Mouse (Mus musculus): Measurements from ENCODE around the gene Thrb. TPM values are rescaled to one million over a fixed set of nuclear protein-coding genes. Genes with fewer than 3 reads are reported as not detected.

Thrb gene
- polyA plus RNA-seq, 1 experiment from 2014 or later: 0.74 TPM

- Histone ChIP-seq H3K4me1 (no peaks in the 10 kb centered on the region), H3K27me3 (ENCODE audit: poor library complexity, severe bottlenecking) (no peaks in the 10 kb centered on the region), H3K9me3 (no peaks in the 10 kb centered on the region), H3K27ac (no peak overlapping the region), H3K36me3 (replicated peaks) (no peaks in the 10 kb centered on the region), H3K4me3 (no peak overlapping the region)
- WGBS: 89% methylated on average over 2 of the region's 2 CpGs
- no peak for DNase-seq (ENCODE audit: extremely low spot score, low spot score)
Measured at GRCm38 (mm10) chr14:17818086-17818485, 158.0 kb downstream of the Thrb start.

GRCm38 (mm10) chr14:17822754-17823153 lies 162.7 kb downstream of the Thrb start:
- WGBS: 87% methylated on average over 7 of the region's 7 CpGs
- no peak overlapping the region for H3K27ac ChIP-seq
- no peaks in the 10 kb centered on the region for H3K4me1 ChIP-seq
- H3K36me3 ChIP-seq (replicated peaks): no peaks in the 10 kb centered on the region
- H3K4me3 ChIP-seq: no peak overlapping the region
- H3K9me3 ChIP-seq: no peaks in the 10 kb centered on the region
- no peak for DNase-seq (ENCODE audit: extremely low spot score, low spot score)
- no peaks in the 10 kb centered on the region for H3K27me3 ChIP-seq (ENCODE audit: poor library complexity, severe bottlenecking)

DNA sequence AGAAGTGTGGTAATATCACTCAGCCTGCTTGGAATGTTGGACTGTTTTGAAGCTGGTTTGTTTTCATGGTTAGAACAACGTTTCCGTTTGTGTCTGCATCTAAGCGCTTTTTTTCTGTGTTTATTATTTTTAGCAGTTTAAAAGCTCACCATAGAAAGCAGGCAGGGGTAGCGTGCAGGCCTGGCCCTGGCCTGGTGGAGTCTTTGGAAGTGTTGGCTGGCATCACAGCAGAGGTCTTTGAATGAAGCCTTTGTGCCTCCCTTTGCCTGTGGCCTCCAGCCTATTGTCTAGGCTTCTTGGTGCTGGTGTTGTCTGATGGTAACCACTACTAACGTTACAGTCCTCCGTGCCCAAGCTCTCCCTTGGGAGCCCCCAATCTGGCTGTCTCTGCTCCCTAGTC lies 167.3 kb downstream of the Thrb start:
- H3K27me3 ChIP-seq (ENCODE audit: poor library complexity, severe bottlenecking): no peaks in the 10 kb centered on the region
- 71% methylated on average over 6 of the region's 6 CpGs for WGBS
- no peak overlapping the region for H3K4me3 ChIP-seq
- no peak for DNase-seq (ENCODE audit: extremely low spot score, low spot score)
- H3K4me1 ChIP-seq: no peaks in the 10 kb centered on the region
- H3K27ac ChIP-seq: no peak overlapping the region
- H3K36me3 ChIP-seq (replicated peaks): no peaks in the 10 kb centered on the region
- no peaks in the 10 kb centered on the region for H3K9me3 ChIP-seq

DNA sequence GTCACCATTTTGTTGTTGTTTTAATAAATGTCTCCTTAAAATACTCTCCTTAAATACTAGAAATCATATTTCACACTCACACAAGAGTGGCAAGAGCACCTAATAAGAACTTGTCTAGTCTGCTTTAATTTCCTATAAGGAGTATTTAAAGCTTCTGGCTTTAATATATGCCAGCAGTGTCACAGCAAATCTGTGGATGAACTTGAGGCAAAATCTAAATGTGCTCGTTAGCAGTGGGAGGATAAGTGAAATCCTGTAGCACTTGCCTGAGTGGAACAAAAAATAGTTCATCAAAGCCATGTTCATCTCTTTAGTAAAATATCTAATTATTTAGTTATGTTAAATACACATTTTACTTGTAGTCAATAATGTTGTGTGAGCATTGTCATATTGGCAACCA lies 175.7 kb downstream of the Thrb start:
- no peak for DNase-seq (ENCODE audit: extremely low spot score, low spot score)
- no peaks in the 10 kb centered on the region for H3K36me3 ChIP-seq (replicated peaks)
- H3K9me3 ChIP-seq: no peaks in the 10 kb centered on the region
- no peak overlapping the region for H3K27ac ChIP-seq
- WGBS: 79% methylated on average over 1 of the region's 1 CpGs
- H3K27me3 ChIP-seq (ENCODE audit: poor library complexity, severe bottlenecking): no peaks in the 10 kb centered on the region
- no peak overlapping the region for H3K4me3 ChIP-seq
- H3K4me1 ChIP-seq: no peaks in the 10 kb centered on the region

DNA sequence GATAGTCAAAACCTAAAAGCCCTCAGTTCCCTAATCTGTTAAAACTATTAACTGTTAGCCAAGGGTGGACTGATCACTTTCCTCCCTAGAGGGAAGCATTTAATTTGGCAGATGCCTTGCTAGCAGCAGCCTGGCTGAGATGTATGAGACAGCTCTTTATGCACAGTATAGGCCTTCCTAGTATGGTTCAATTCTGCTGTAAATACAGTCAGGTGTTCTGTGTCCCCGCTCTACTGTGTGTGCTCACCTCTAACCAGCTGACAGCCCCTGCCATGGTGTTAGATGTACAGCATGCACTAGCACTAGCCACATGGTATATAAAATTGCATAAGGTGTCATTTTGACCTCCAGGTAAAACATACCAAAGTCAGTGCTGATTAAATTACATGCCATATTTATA lies 176.7 kb downstream of the Thrb start:
- WGBS: 94% methylated on average over 1 of the region's 1 CpGs
- no peak overlapping the region for H3K27ac ChIP-seq
- no peak for DNase-seq (ENCODE audit: extremely low spot score, low spot score)
- no peaks in the 10 kb centered on the region for H3K36me3 ChIP-seq (replicated peaks)
- no peak overlapping the region for H3K4me3 ChIP-seq
- no peaks in the 10 kb centered on the region for H3K27me3 ChIP-seq (ENCODE audit: poor library complexity, severe bottlenecking)
- no peaks in the 10 kb centered on the region for H3K9me3 ChIP-seq
- H3K4me1 ChIP-seq: no peaks in the 10 kb centered on the region

GRCm38 (mm10) chr14:17845003-17845697 lies 185.1 kb downstream of the Thrb start:
- H3K27me3 ChIP-seq (ENCODE audit: poor library complexity, severe bottlenecking): no peaks in the 10 kb centered on the region
- H3K4me1 ChIP-seq: no peaks in the 10 kb centered on the region
- no peaks in the 10 kb centered on the region for H3K36me3 ChIP-seq (replicated peaks)
- no peak overlapping the region for H3K27ac ChIP-seq
- DNase-seq (ENCODE audit: extremely low spot score, low spot score): no peak
- no peaks in the 10 kb centered on the region for H3K9me3 ChIP-seq
- 86% methylated on average over 5 of the region's 5 CpGs for WGBS
- H3K4me3 ChIP-seq: no peak overlapping the region

DNA sequence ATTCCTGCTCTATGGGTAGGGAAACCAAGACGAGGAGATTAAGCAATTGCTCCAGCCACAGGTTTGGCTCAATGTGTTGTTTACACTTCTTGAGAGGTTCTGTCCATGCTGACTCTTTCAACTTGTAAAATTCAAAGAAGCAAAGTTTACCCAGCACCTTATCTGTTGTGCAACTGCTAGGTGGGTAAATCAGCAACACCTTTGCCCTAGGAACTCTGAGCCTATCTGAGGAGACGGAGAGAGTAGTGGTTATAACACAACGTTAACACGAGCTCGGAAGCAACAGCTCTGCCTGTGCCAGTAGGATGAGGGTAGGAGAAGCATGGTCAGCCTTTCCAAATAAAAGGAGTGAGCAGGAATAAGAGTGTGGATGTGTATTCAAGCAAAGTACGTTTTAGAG lies 185.8 kb downstream of the Thrb start:
- no peaks in the 10 kb centered on the region for H3K36me3 ChIP-seq (replicated peaks)
- WGBS: 78% methylated on average over 6 of the region's 6 CpGs

DNA sequence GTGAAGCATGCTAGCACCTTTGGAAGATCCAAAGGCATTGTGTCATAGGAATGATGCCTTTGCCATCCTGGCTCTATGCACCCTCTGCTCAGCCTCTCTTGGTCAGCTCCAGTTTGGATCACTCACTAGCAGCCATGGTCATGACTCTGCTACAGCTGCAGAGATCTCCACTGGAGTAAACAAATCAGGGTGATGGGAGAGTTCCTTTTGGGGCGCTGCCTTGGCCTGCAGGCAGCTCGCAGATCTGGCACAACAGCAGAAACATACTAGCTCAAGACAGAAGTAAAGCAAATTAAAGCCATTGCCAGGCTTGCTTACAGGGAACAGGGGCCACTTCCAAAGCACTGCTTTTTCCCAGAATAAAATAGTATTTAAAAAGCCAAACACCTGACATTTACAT lies 186.6 kb downstream of the Thrb start:
- H3K27ac ChIP-seq: no peak overlapping the region
- H3K36me3 ChIP-seq (replicated peaks): no peaks in the 10 kb centered on the region
- H3K9me3 ChIP-seq: no peaks in the 10 kb centered on the region
- no peaks in the 10 kb centered on the region for H3K27me3 ChIP-seq (ENCODE audit: poor library complexity, severe bottlenecking)
- 86% methylated on average over 2 of the region's 2 CpGs for WGBS
- H3K4me1 ChIP-seq: no peaks in the 10 kb centered on the region
- DNase-seq (ENCODE audit: extremely low spot score, low spot score): no peak
- no peak overlapping the region for H3K4me3 ChIP-seq

More for the DNA sequence above, 185.8 kb downstream of the Thrb start:
- Histone ChIP-seq H3K9me3 (no peaks in the 10 kb centered on the region), H3K27me3 (ENCODE audit: poor library complexity, severe bottlenecking) (no peaks in the 10 kb centered on the region), H3K4me1 (no peaks in the 10 kb centered on the region), H3K4me3 (no peak overlapping the region), H3K27ac (no peak overlapping the region)
- no peak for DNase-seq (ENCODE audit: extremely low spot score, low spot score)

- DNase-seq (ENCODE audit: extremely low spot score, low spot score): no peak
- H3K27me3 ChIP-seq (ENCODE audit: poor library complexity, severe bottlenecking): no peaks in the 10 kb centered on the region
- no peaks in the 10 kb centered on the region for H3K9me3 ChIP-seq
- no peak overlapping the region for H3K4me3 ChIP-seq
- H3K4me1 ChIP-seq: no peaks in the 10 kb centered on the region
- 47% methylated on average over 8 of the region's 8 CpGs for WGBS
- no peaks in the 10 kb centered on the region for H3K36me3 ChIP-seq (replicated peaks)
- H3K27ac ChIP-seq: no peak overlapping the region
Measured at GRCm38 (mm10) chr14:17847211-17847610, 187.2 kb downstream of the Thrb start.

DNA sequence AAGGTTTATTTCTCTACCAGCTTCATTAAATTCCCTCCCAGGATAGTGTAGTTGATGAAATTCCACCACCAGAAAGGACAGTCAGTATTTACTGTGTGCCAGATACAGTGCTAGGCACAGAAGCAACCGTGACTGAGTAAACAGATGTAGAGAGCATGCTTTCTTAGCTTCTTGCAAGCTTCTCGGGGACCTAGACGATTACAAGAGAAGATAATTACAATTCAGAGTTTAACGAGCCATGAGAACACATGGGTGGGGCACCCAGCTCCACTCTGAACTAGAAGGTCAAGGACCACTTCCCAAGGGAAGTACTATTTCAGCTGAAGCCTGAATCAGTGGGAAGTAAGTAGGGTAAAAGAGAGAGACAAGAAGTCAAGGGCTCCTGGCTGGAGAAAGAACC lies 190.3 kb downstream of the Thrb start:
- H3K4me1 ChIP-seq: no peaks in the 10 kb centered on the region
- 74% methylated on average over 4 of the region's 4 CpGs for WGBS
- H3K36me3 ChIP-seq (replicated peaks): no peaks in the 10 kb centered on the region
- H3K9me3 ChIP-seq: no peaks in the 10 kb centered on the region
- H3K27ac ChIP-seq: no peak overlapping the region
- no peak for DNase-seq (ENCODE audit: extremely low spot score, low spot score)
- H3K4me3 ChIP-seq: no peak overlapping the region
- H3K27me3 ChIP-seq (ENCODE audit: poor library complexity, severe bottlenecking): no peaks in the 10 kb centered on the region

DNA sequence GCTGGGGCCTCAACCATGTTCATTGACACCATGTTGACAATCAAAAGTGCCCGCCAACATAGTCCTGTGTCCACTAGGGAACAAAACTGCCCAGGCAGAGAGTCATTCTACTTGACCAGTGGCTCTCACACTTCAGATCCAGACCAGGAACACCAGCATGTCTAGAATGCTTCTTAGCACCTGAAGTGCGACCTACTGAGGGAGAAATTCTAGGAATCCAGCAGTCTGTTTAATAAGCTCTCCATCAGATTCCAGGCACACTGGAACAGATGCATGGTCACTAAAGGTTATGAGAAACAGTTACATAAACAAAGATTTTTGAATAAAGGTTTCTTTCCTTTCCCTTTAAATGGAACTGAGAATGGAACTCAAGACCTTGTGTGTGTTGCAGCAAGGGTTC lies 192.2 kb downstream of the Thrb start:
- Histone ChIP-seq H3K27me3 (ENCODE audit: poor library complexity, severe bottlenecking) (no peaks in the 10 kb centered on the region), H3K9me3 (no peaks in the 10 kb centered on the region), H3K4me1 (no peaks in the 10 kb centered on the region), H3K4me3 (no peak overlapping the region), H3K36me3 (replicated peaks) (no peaks in the 10 kb centered on the region), H3K27ac (no peak overlapping the region)
- 80% methylated on average over 2 of the region's 2 CpGs for WGBS
- no peak for DNase-seq (ENCODE audit: extremely low spot score, low spot score)

GRCm38 (mm10) chr14:17859790-17860385 lies 199.8 kb downstream of the Thrb start:
- WGBS: 87% methylated on average over 5 of the region's 5 CpGs

GRCm38 (mm10) chr14:17862651-17863050 lies 202.6 kb downstream of the Thrb start:
- H3K4me1 ChIP-seq: no peaks in the 10 kb centered on the region
- H3K4me3 ChIP-seq: no peak overlapping the region
- H3K9me3 ChIP-seq: no peaks in the 10 kb centered on the region
- no peak overlapping the region for H3K27ac ChIP-seq
- H3K36me3 ChIP-seq (replicated peaks): no peaks in the 10 kb centered on the region
- DNase-seq (ENCODE audit: extremely low spot score, low spot score): no peak
- H3K27me3 ChIP-seq (ENCODE audit: poor library complexity, severe bottlenecking): no peaks in the 10 kb centered on the region
- 83% methylated on average over 3 of the region's 3 CpGs for WGBS

More at GRCm38 (mm10) chr14:17859790-17860385, 199.8 kb downstream of the Thrb start:
- Histone ChIP-seq H3K4me3 (no peak overlapping the region), H3K4me1 (no peaks in the 10 kb centered on the region), H3K27me3 (ENCODE audit: poor library complexity, severe bottlenecking) (no peaks in the 10 kb centered on the region), H3K9me3 (no peaks in the 10 kb centered on the region), H3K36me3 (replicated peaks) (no peaks in the 10 kb centered on the region), H3K27ac (no peak overlapping the region)
- no peak for DNase-seq (ENCODE audit: extremely low spot score, low spot score)

Measured in forebrain, embryonic 10.5 days (tissue).